Mouse (Mus musculus): Measurements from ENCODE around the gene Tff3. TPM values are rescaled to one million over a fixed set of nuclear protein-coding genes. Genes with fewer than 3 reads are reported as not detected.

Gene Tff3
- polyA plus RNA-seq, 1 experiment, result not detected

GRCm38 (mm10) chr17:31089848-31090247 lies 39.6 kb downstream of the Tff3 start:
- Histone ChIP-seq H3K27me3 (replicated peaks; ENCODE audit: control insufficient read depth, insufficient read depth, low read length) (no peaks in the 10 kb centered on the region), H3K36me3 (ENCODE audit: control insufficient read depth, insufficient read depth, low read length) (no peaks in the 10 kb centered on the region), H3K27ac (ENCODE audit: insufficient read depth, low read depth, low read length) (no peak overlapping the region), H3K4me1 (ENCODE audit: control insufficient read depth, insufficient read depth, low read length) (peaks cover 6% of the 10 kb centered on the region; the same call in 1 of the 2 replicates), H3K4me3 (ENCODE audit: insufficient read depth, low read depth, low read length) (no peak overlapping the region)
- no peak for TF ChIP-seq POLR2A (IDR thresholded peaks at IDR 0.05; ENCODE audit: low read depth, low read length)
- TF ChIP-seq CTCF (conservative IDR thresholded peaks at IDR 0.05; ENCODE audit: insufficient read depth, insufficient read length, low read depth, low read length), result no peak
- WGBS, result 64% methylated on average over 8 of the region's 8 CpGs
- no peak for DNase-seq

DNA sequence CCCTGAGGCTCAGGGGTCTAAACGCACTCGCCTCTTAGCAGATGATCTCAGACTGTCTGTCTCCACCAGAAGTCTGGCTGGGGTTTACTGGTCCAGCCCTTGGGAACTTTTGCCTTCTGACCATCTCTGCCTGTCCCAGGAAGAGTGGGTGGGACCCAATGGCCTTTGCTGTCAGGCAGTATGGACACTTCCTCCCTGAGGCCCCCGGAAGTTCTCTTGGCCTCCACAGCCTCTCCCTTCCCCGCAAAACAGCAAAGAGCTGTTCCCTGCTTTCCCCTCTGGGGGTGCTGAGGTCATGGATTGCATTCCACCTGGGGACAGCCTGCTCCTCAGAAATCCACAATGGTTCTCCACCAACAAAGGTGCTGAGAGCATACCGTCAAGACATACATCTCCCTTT lies 40.7 kb downstream of the Tff3 start:
- TF ChIP-seq CTCF (conservative IDR thresholded peaks at IDR 0.05; ENCODE audit: insufficient read depth, insufficient read length, low read depth, low read length) (no peak), POLR2A (IDR thresholded peaks at IDR 0.05; ENCODE audit: low read depth, low read length) (no peak)
- Histone ChIP-seq H3K4me1 (ENCODE audit: control insufficient read depth, insufficient read depth, low read length) (peaks cover 6% of the 10 kb centered on the region; the same call in 1 of the 2 replicates), H3K4me3 (ENCODE audit: insufficient read depth, low read depth, low read length) (no peak overlapping the region), H3K27me3 (replicated peaks; ENCODE audit: control insufficient read depth, insufficient read depth, low read length) (no peaks in the 10 kb centered on the region), H3K27ac (ENCODE audit: insufficient read depth, low read depth, low read length) (no peak overlapping the region), H3K36me3 (ENCODE audit: control insufficient read depth, insufficient read depth, low read length) (no peaks in the 10 kb centered on the region)
- DNase-seq, result no peak
- 51% methylated on average over 5 of the region's 5 CpGs for WGBS

- no peak for DNase-seq
- no peak for TF ChIP-seq POLR2A (IDR thresholded peaks at IDR 0.05; ENCODE audit: low read depth, low read length)
- no peak for TF ChIP-seq CTCF (conservative IDR thresholded peaks at IDR 0.05; ENCODE audit: insufficient read depth, insufficient read length, low read depth, low read length)
- no peak overlapping the region for H3K27ac ChIP-seq (ENCODE audit: insufficient read depth, low read depth, low read length)
Observed at GRCm38 (mm10) chr17:31086196-31086595, 43.2 kb downstream of the Tff3 start.

GRCm38 (mm10) chr17:31085519-31085918 lies 43.9 kb downstream of the Tff3 start:
- WGBS, result 94% methylated on average over 3 of the region's 3 CpGs
- H3K36me3 ChIP-seq (ENCODE audit: control insufficient read depth, insufficient read depth, low read length), result no peaks in the 10 kb centered on the region
- TF ChIP-seq CTCF (conservative IDR thresholded peaks at IDR 0.05; ENCODE audit: insufficient read depth, insufficient read length, low read depth, low read length) (no peak), POLR2A (IDR thresholded peaks at IDR 0.05; ENCODE audit: low read depth, low read length) (no peak)
- H3K4me1 ChIP-seq (ENCODE audit: control insufficient read depth, insufficient read depth, low read length), result peaks cover 6% of the 10 kb centered on the region; the same call in 1 of the 2 replicates
- H3K4me3 ChIP-seq (ENCODE audit: insufficient read depth, low read depth, low read length), result no peak overlapping the region
- H3K27ac ChIP-seq (ENCODE audit: insufficient read depth, low read depth, low read length), result no peak overlapping the region
- no peak for DNase-seq
- H3K27me3 ChIP-seq (replicated peaks; ENCODE audit: control insufficient read depth, insufficient read depth, low read length), result no peaks in the 10 kb centered on the region

More at GRCm38 (mm10) chr17:31086196-31086595, 43.2 kb downstream of the Tff3 start:
- 88% methylated on average over 7 of the region's 7 CpGs for WGBS
- Histone ChIP-seq H3K4me3 (ENCODE audit: insufficient read depth, low read depth, low read length) (no peak overlapping the region), H3K4me1 (ENCODE audit: control insufficient read depth, insufficient read depth, low read length) (peaks cover 6% of the 10 kb centered on the region; the same call in 1 of the 2 replicates), H3K36me3 (ENCODE audit: control insufficient read depth, insufficient read depth, low read length) (no peaks in the 10 kb centered on the region), H3K27me3 (replicated peaks; ENCODE audit: control insufficient read depth, insufficient read depth, low read length) (no peaks in the 10 kb centered on the region)

- Histone ChIP-seq H3K4me1 (ENCODE audit: control insufficient read depth, insufficient read depth, low read length) (peaks cover 10% of the 10 kb centered on the region; the same call in 1 of the 2 replicates), H3K4me3 (ENCODE audit: insufficient read depth, low read depth, low read length) (no peak overlapping the region), H3K36me3 (ENCODE audit: control insufficient read depth, insufficient read depth, low read length) (no peaks in the 10 kb centered on the region), H3K27ac (ENCODE audit: insufficient read depth, low read depth, low read length) (no peak overlapping the region), H3K27me3 (replicated peaks; ENCODE audit: control insufficient read depth, insufficient read depth, low read length) (no peaks in the 10 kb centered on the region)
- peak; percentile 65 for DNase-seq
- 76% methylated on average over 4 of the region's 4 CpGs for WGBS
- TF ChIP-seq POLR2A (IDR thresholded peaks at IDR 0.05; ENCODE audit: low read depth, low read length) (no peak), CTCF (conservative IDR thresholded peaks at IDR 0.05; ENCODE audit: insufficient read depth, insufficient read length, low read depth, low read length) (no peak)
Observed at GRCm38 (mm10) chr17:31082296-31083078, 47.0 kb downstream of the Tff3 start.

DNA sequence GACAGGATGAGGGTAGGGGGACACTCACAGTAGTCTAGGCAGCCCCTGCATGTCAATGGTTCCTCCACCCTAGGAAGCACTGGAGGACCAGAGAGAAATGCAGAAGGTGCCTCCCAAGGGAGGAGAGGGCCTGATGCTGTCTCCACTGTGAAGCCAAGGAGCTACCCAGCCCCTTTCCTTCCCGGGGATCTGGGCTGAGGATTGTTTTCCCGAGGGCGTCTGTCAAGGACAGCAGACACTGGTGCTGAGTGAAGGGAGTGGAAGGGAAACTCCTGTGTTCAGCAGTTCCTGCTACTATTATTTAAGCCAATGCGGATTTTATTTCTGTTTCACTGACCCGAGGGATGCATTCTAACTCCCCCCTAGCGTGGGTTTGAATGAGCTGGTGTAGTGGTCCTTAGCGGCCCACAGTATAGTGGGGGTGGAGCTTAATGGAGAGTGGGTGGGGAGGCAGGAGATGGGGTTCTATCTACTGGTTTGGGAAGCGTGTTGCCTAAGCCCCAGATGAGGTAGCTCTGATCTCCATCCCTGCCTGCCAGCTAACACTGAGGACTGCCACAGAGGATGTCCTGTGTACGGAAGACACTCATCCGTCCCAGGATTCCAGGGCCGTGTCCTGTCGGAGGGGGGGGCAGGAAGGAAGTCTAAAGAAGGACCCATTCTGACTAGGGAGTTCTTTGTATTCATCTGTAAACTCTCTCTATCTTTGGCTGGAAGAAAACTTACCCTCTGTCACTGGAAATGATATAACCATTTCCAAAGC lies 50.2 kb downstream of the Tff3 start:
- 41% methylated on average over 12 of the region's 12 CpGs for WGBS
- H3K27me3 ChIP-seq (replicated peaks; ENCODE audit: control insufficient read depth, insufficient read depth, low read length), result no peaks in the 10 kb centered on the region
- H3K4me3 ChIP-seq (ENCODE audit: insufficient read depth, low read depth, low read length), result no peak overlapping the region
- no peaks in the 10 kb centered on the region for H3K36me3 ChIP-seq (ENCODE audit: control insufficient read depth, insufficient read depth, low read length)
- peaks cover 17% of the 10 kb centered on the region for H3K4me1 ChIP-seq (ENCODE audit: control insufficient read depth, insufficient read depth, low read length)
- peak overlapping the region; percentile 52 for H3K27ac ChIP-seq (ENCODE audit: insufficient read depth, low read depth, low read length)
- no peak for TF ChIP-seq POLR2A (IDR thresholded peaks at IDR 0.05; ENCODE audit: low read depth, low read length)
- DNase-seq, result peak; percentile 78

GRCm38 (mm10) chr17:31078581-31078980 lies 50.9 kb downstream of the Tff3 start:
- no peak for DNase-seq
- H3K27ac ChIP-seq (ENCODE audit: insufficient read depth, low read depth, low read length), result peak overlapping the region; percentile 42
- peaks cover 22% of the 10 kb centered on the region for H3K4me1 ChIP-seq (ENCODE audit: control insufficient read depth, insufficient read depth, low read length)
- no peak overlapping the region for H3K4me3 ChIP-seq (ENCODE audit: insufficient read depth, low read depth, low read length)
- H3K36me3 ChIP-seq (ENCODE audit: control insufficient read depth, insufficient read depth, low read length), result no peaks in the 10 kb centered on the region
- 53% methylated on average over 11 of the region's 11 CpGs for WGBS
- no peaks in the 10 kb centered on the region for H3K27me3 ChIP-seq (replicated peaks; ENCODE audit: control insufficient read depth, insufficient read depth, low read length)
- no peak for TF ChIP-seq CTCF (conservative IDR thresholded peaks at IDR 0.05; ENCODE audit: insufficient read depth, insufficient read length, low read depth, low read length)
- TF ChIP-seq POLR2A (IDR thresholded peaks at IDR 0.05; ENCODE audit: low read depth, low read length), result no peak
